ENCODE assay signal across 17 mouse cellular contexts in the genomic region with DNA sequence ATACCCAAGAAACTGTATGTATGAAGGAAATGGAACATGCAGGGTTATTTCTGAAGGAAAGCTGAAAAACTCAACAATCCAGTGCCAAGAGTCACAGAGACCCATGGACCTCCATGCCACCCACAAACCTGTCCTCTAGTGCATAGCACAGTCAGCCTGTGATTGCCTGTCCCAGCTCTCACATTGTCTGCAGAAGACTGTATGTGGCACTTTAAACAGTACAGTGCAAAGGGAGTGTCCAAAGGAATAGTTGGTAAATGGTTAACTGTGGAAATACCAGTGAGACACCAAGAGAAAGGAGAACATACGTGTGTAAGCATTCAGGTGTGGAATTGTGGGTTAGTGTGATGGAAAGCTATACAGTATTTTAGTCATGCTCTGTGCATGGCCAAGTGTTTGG.
DNase-seq lines count a peak whose midpoint lies in the region; ATAC-seq and TF ChIP-seq lines count a peak whose summit lies in the region.
"Had no signal": no experiment of that assay in that cellular context is flagged by ENCODE, and none has a peak within 500 bp of the region (broad histone marks: within the 10 kb centered on the region; RNA-seq: fewer than 3 reads in every experiment).

No protein-coding gene starts in this region.

- H3K9ac ChIP-seq in kidney, embryonic 15.5 days, result no peak overlapping the region
- H3K9ac ChIP-seq in liver, embryonic 11.5 days (ENCODE audit: low read depth, low read length), result no peak overlapping the region
- H3K9ac ChIP-seq: embryonic facial prominence, embryonic 12.5 days; forebrain, embryonic 15.5 days; heart, embryonic 15.5 days had no signal

- peaks cover 3% of the 10 kb centered on the region; the same call in 1 of the 2 replicates for H3K4me1 ChIP-seq in kidney, adult 2 months (ENCODE audit: control insufficient read depth, insufficient read depth, low read length)
- H3K4me1 ChIP-seq in kidney, embryonic 15.5 days, result no peaks in the 10 kb centered on the region
- H3K4me1 ChIP-seq in liver, embryonic 11.5 days (replicated peaks; ENCODE audit: control insufficient read depth, insufficient read depth, low read length), result no peaks in the 10 kb centered on the region
- H3K4me1 ChIP-seq: embryonic facial prominence, embryonic 12.5 days; forebrain, embryonic 15.5 days; heart, embryonic 15.5 days had no signal

- no peak overlapping the region for H3K27ac ChIP-seq in kidney, adult 2 months (ENCODE audit: insufficient read depth, low read depth, low read length)
- no peak overlapping the region for H3K27ac ChIP-seq in kidney, embryonic 15.5 days
- H3K27ac ChIP-seq in liver, embryonic 11.5 days (ENCODE audit: low read depth, low read length), result no peak overlapping the region
- H3K27ac ChIP-seq: embryonic facial prominence, embryonic 12.5 days; forebrain, embryonic 15.5 days; heart, embryonic 15.5 days had no signal

- no peak overlapping the region for H3K4me3 ChIP-seq in kidney, adult 2 months (ENCODE audit: insufficient read depth, low read depth, low read length)
- H3K4me3 ChIP-seq in kidney, embryonic 15.5 days (replicated peaks), result no peak overlapping the region
- H3K4me3 ChIP-seq in liver, embryonic 11.5 days (ENCODE audit: low read depth, low read length), result no peak overlapping the region
- H3K4me3 ChIP-seq: embryonic facial prominence, embryonic 12.5 days; forebrain, embryonic 15.5 days; heart, embryonic 15.5 days had no signal

- TF ChIP-seq CTCF in kidney, adult 2 months (conservative IDR thresholded peaks at IDR 0.05; ENCODE audit: insufficient read depth, insufficient read length, low read depth, low read length), result no peak

- 33% methylated on average over 1 of the region's 1 CpGs for WGBS in kidney, adult 2 months
- WGBS in kidney, embryonic 15.5 days, result 73% methylated on average over 1 of the region's 1 CpGs
- 60% methylated on average over 1 of the region's 1 CpGs for WGBS in liver, embryonic 11.5 days
- 26% methylated on average over 1 of the region's 1 CpGs for WGBS in large intestine, adult 2 months

- peak; percentile 51 for DNase-seq in kidney, adult 2 months
- no peak for DNase-seq in liver, embryonic 11.5 days (ENCODE audit: low spot score)
- no peak for DNase-seq in liver
- peak; percentile 28 for DNase-seq in large intestine, adult 2 months (ENCODE audit: low read depth, low spot score)
- DNase-seq in heart, adult 9 months (ENCODE audit: low spot score in 2 of 2), result no peak
- DNase-seq in adrenal gland, postnatal 4 days (ENCODE audit: low spot score in 2 of 2), result no peak
- DNase-seq: adrenal gland, postnatal 10 days; cerebellum, adult 11-12 months; cerebellum, adult 9-10 months; cerebellum, postnatal 25 days; heart, adult 18-20 months; heart, postnatal 14 days had no signal

- no peak; the same call in 1 of the 2 replicates for ATAC-seq in kidney, embryonic 15.5 days (replicated peaks; ENCODE audit: low FRiP score)
- ATAC-seq in liver, embryonic 11.5 days (replicated peaks; ENCODE audit: low FRiP score), result peak; percentile 66
- ATAC-seq: forebrain, embryonic 15.5 days had no signal

- H3K27me3 ChIP-seq in kidney, adult 2 months (replicated peaks; ENCODE audit: control insufficient read depth, insufficient read depth, low read length), result no peaks in the 10 kb centered on the region
- no peaks in the 10 kb centered on the region for H3K27me3 ChIP-seq in kidney, embryonic 15.5 days
- H3K27me3 ChIP-seq in liver, embryonic 11.5 days (replicated peaks; ENCODE audit: control insufficient read depth, insufficient read depth, low read length), result no peaks in the 10 kb centered on the region
- H3K27me3 ChIP-seq: embryonic facial prominence, embryonic 12.5 days; forebrain, embryonic 15.5 days; heart, embryonic 15.5 days had no signal

- H3K4me2 ChIP-seq in kidney, embryonic 15.5 days, result no peak overlapping the region
- H3K4me2 ChIP-seq in liver, embryonic 11.5 days, result no peak overlapping the region
- H3K4me2 ChIP-seq: embryonic facial prominence, embryonic 12.5 days; forebrain, embryonic 15.5 days; heart, embryonic 11.5 days; heart, embryonic 15.5 days had no signal

- H3K36me3 ChIP-seq in kidney, adult 2 months (ENCODE audit: control insufficient read depth, insufficient read depth, low read length), result no peaks in the 10 kb centered on the region
- H3K36me3 ChIP-seq in kidney, embryonic 15.5 days, result no peaks in the 10 kb centered on the region
- no peaks in the 10 kb centered on the region for H3K36me3 ChIP-seq in liver, embryonic 11.5 days (ENCODE audit: control insufficient read depth, insufficient read depth, low read length)
- H3K36me3 ChIP-seq: embryonic facial prominence, embryonic 12.5 days; forebrain, embryonic 15.5 days; heart, embryonic 15.5 days had no signal

- H3K9me3 ChIP-seq in kidney, embryonic 15.5 days (replicated peaks), result no peaks in the 10 kb centered on the region
- H3K9me3 ChIP-seq in liver, embryonic 11.5 days (ENCODE audit: control insufficient read depth, low read length), result no peaks in the 10 kb centered on the region
- H3K9me3 ChIP-seq: embryonic facial prominence, embryonic 12.5 days; forebrain, embryonic 15.5 days; heart, embryonic 15.5 days had no signal

- TF ChIP-seq POLR2A in kidney, adult 2 months (IDR thresholded peaks at IDR 0.05; ENCODE audit: low read depth, low read length), result no peak

Comparison
In these comparisons a context has a peak if more than half of its experiments do, and no peak if none do; other contexts are left out.
1. DNase-seq: peak in kidney, adult 2 months (single experiment) and large intestine, adult 2 months (single experiment); none in liver, embryonic 11.5 days (single experiment), liver (single experiment), heart, adult 9 months (0 of 2) and adrenal gland, postnatal 4 days (0 of 2).